ENCODE assay signal across 8 mouse cellular contexts in genomic region chr14:48169970-48170369, GRCm38 (mm10). TPM values are rescaled to one million over a fixed set of nuclear protein-coding genes. Genes with fewer than 3 reads are reported as not detected.
DNase-seq lines count a peak whose midpoint lies in the region; ATAC-seq and TF ChIP-seq lines count a peak whose summit lies in the region.

No protein-coding gene starts in this region.

- TF ChIP-seq POLR2A in bone marrow macrophage, adult 2 months (IDR thresholded peaks at IDR 0.05; ENCODE audit: borderline replicate concordance, low read depth, low read length), result no peak

- H3K4me1 ChIP-seq in bone marrow macrophage, adult 2 months (ENCODE audit: control insufficient read depth, insufficient read depth, low read length), result peaks cover 12% of the 10 kb centered on the region

- no peak for DNase-seq in cerebellum, adult 11-12 months
- peak; percentile 22 to 33 for DNase-seq in left cerebral cortex, postnatal 14 days (ENCODE audit: low spot score in 2 of 2)
- DNase-seq in left cerebral cortex, adult 9 months (ENCODE audit: low spot score in 2 of 2), result no peak
- peak; percentile 58 to 65 for DNase-seq in lung, postnatal 4 days
- no peak for DNase-seq in T-cell, adult 2 months (ENCODE audit: low spot score)

- H3K27ac ChIP-seq in bone marrow macrophage, adult 2 months (ENCODE audit: insufficient read depth, low read depth, low read length), result no peak overlapping the region

- 0 out of 2 replicates have a peak, but pooled peaks have one; percentile 53 for ATAC-seq in cerebellum, adult (ENCODE audit: insufficient number of reproducible peaks, low FRiP score, low TSS enrichment)
- peak; percentile 68 for ATAC-seq in granulocyte monocyte progenitor cell, adult 5-6 weeks (replicated peaks; ENCODE audit: poor library complexity, severe bottlenecking)

- H3K4me3 ChIP-seq in bone marrow macrophage, adult 2 months (ENCODE audit: insufficient read depth, low read length), result no peak overlapping the region

- intact Hi-C loops in left cerebral cortex, postnatal 14 days (cut with DNase I), result no loop called here

- peak; percentile 72 for TF ChIP-seq CTCF in bone marrow macrophage, adult 2 months (IDR thresholded peaks at IDR 0.05; ENCODE audit: low read depth, low read length)

RNA-seq across cellular contexts. Expression of gene Peli2, which starts 49.3 kb away (rescaled TPM):
- total RNA-seq in left cerebral cortex, postnatal 14 days (2021), result 10 to 100 TPM; 18.9 to 26.2 TPM
- 24.3 and 26.3 TPM in 2 replicates for polyA plus RNA-seq in bone marrow macrophage, adult 2 months (2012; ENCODE audit: insufficient read depth, insufficient read length, missing spikeins)
- total RNA-seq in granulocyte monocyte progenitor cell, adult 5-6 weeks (2014; fragmentation: Nextera tagmentation), result 8.7 and 13.1 TPM in 2 replicates
- total RNA-seq in granulocyte monocyte progenitor cell, adult 5-6 weeks (2017), result 6.3 and 9.9 TPM in 2 replicates

Comparison
In these comparisons a context has a peak if more than half of its experiments do, and no peak if none do; other contexts are left out.
1. DNase-seq: peak in left cerebral cortex, postnatal 14 days (2 of 2) and lung, postnatal 4 days (2 of 2); none in cerebellum, adult 11-12 months (single experiment), left cerebral cortex, adult 9 months (0 of 2) and T-cell, adult 2 months (single experiment).